Mouse (Mus musculus) megakaryocyte, embryonic 14.5 days (primary cell): ENCODE measurements at regions not wholly inside any gene's neighbourhood (a gene's known extent, or its start where the extent isn't known, plus 50 kb on each side); places are given as distances from the start of the nearest gene placed in this dataset.

Experiments used
- FLI1 ChIP-seq: IDR thresholded peaks from 2 replicates; pipeline ENCODE4 v1.6.1; 2012; ENCODE audit warnings: low read length, inconsistent platforms, mixed read lengths
- GATA1 ChIP-seq: IDR thresholded peaks from 3 replicates; pipeline ENCODE4 v1.6.1; 2012; ENCODE audit warnings: mixed read lengths, low read length, inconsistent platforms, borderline replicate concordance

DNA sequence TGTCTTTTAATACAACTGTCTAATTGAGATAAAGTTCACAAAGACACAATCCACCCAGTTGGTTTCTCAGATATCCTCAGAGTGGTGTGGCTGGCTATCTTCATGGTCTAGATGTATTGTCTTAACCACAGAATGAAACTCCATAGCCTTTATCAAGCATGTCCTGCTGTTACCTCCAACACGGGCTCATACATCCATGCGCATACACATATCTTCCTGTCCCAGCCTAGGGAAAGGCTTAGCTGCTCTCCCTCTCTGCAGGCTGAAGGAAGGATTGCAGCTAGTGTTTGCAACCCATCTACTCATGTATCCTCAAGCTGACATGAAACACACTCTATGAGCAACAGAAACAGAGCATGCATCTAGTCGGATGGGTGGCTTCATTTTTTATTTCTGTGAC is 517.2 kb upstream of the Mgmt start:
- no peak for TF ChIP-seq GATA1
- TF ChIP-seq FLI1: no peak
